Mouse (Mus musculus) WW6 (cell line): ENCODE data around the gene Mzf1.

Experiments used
- DNase-seq: peaks from one replicate; pipeline ENCODE4 v3.0.0-alpha.2; 2013; ENCODE audit warnings: low read depth, low spot score

Gene Mzf1

DNA sequence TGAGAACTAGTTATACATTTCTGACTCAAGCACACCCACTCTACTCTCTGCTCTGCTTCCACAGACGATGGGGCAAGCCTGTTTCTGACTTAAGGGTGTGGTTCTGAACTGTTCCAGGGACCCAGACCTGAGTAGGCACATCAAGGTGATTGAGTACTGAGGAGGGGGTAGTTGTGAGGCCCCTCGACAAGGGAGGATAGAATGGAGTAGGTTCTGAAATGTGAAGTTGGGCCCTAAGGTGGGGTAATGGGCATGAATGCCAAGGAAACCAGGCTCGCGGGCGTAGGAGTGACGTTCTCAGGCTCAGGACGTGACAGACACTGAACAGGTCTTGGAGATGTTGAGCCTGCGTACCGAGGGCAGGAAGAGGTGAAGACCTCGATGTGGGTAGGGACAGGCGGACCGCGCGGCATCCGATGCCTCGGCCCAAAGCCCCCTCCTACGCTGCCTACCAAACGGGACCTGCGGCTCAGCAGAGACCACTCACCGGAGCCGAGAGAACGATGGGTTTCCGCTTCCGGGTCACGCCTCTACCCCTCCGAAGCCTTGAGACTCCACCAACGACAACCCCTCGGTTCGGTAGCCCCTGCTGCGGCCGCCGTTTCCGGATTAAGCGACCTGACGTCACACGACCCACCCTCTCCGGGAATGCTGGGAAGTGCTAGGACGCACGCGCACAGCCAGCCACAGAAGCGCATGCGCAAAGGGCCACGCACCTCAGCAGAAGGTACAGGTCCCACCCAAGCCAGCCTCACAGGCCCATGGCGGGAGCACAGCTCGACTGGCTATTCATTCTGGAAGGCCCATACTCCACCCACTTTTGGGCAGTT is 20.2 kb downstream of the Mzf1 start, which contains the start of gene Chmp2a:
Chmp2a (minus strand) TSS at position 660 of the 830 bp plus-strand sequence.
- DNase-seq, result no peak

DNA sequence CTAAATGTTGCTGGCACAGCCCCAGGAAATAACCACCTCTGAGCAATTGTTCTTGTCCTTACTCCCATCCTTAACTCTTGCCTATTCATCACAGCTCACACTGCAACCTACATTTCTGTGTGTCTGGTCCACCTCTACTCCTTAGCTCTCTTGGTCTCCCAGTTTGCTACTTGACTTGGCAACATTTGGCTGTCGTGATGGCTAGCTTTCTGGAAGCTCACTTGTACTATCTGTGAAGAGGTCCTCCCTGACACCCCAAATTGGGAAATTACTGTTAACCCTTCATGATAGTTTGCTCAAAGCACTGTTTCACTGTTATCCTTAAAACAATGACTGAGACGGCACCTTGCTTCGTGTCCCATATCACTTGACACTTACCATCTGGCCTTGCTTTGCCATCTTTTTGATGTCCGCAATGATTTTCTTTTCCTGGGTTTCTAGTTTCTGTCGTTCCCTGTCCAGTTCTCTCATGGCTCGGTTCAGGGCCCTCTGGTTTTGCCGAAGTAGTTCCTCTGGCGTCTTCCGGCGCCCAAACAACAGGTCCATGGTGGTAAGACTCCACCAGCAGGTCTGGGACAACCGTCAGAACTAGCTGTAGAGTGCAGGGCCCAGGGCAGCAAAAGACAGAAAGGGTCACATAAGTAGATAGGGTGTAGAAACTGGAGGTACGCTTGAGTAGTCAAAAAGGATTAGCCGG is 21.0 kb downstream of the Mzf1 start:
- DNase-seq, result no peak

DNA sequence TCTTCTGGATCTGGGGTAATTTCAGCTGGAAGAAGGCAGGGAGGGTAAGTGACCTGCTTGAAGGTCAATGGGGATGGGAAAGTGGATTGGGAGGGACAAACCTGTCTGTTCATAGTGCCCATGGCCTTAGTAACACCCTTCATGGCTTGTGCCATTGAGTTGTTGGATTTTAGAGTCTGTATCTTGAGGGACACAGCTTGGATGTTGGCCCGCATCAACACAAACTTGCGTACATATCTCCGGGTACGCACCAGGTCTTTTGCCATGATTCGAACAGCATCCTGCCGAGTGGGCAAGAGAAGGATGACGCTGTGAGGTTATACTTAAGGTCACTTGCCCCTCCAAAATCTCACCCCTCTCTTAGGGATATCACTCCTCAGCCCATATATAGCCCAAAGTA is 22.0 kb downstream of the Mzf1 start:
- no peak for DNase-seq

DNA sequence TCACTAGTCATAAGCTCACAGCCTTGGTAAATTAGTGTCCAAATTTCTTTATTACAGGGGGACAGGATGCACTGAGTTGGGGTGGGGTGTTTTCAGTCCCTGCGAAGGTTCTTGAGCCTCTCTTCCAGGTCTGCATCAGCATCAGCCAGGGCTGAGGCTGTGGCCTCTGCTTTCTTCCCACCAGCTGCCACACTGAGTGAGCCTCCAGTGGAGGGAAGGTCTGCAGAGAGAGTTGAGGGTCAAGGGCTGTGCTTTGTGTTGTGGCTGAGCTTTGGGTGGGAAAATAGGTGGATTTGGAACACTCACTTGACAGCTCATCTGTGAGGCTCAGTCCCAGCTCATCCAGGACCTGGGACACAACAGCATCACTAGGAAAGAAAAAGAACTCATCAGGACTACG is 22.6 kb downstream of the Mzf1 start:
- no peak for DNase-seq

DNA sequence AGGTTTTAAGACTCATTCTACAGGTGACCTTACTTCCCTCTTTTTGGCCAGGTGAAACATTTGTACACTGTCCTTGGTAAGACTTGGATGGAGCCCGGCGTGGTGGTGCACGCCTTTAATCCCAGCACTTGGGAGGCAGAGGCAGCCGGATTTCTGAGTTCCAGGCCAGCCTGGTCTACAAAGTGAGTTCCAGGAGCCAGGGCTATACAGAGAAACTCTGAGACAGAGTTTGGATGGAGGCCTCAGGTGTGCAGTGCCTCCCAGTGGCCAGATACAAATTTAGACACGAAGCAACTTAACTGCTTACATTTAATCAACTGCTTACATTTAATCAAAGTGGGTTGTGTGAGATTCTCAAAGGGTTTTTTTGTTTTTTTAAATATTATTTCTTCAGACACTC is 23.5 kb downstream of the Mzf1 start:
- no peak for DNase-seq

DNA sequence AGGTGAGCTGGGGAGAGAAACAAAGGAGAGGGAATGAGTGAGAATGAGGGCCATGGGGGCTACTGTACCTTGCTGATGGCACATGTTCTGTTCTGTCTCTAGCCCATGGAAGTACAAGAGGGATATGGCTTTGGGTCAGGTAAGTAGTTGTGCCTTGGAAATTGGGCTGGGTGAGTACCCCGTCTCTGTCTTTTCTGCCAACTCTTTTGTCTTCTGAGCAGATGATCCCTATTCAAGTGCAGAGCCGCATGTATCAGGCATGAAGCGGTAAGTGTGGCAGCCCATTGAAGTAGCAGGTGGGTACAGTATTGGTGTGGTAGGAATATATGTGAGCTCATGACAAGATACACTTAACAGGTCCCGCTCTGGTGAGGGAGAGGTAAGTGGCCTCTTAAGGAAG is 25.6 kb downstream of the Mzf1 start:
- no peak for DNase-seq

DNA sequence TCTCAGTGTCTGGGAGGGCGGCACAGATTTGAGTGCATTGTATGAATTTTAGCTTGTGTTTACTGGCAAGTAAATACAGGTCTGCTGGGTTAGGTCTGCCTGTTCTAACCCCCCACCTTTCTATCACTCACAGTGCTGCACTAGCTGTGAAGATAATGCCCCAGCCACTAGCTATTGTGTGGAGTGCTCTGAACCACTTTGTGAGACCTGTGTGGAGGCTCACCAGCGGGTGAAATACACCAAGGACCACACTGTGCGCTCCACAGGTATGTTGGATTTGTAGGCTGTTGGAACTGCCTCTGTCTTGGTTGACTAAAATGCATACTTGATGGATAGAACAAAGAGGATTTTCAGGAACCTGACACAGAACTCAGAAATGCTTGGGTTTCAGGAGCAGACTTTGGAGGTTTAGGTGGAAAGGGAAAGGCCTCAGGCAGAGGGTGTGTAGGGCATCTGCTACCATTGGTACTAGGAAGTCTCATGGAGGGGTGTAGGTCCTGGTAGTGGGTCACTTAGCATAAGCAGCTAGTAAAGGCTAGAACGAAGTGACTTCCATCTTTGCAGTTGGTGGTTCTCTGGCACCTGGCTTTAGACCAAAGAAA is 29.0 kb downstream of the Mzf1 start:
- no peak for DNase-seq

DNA sequence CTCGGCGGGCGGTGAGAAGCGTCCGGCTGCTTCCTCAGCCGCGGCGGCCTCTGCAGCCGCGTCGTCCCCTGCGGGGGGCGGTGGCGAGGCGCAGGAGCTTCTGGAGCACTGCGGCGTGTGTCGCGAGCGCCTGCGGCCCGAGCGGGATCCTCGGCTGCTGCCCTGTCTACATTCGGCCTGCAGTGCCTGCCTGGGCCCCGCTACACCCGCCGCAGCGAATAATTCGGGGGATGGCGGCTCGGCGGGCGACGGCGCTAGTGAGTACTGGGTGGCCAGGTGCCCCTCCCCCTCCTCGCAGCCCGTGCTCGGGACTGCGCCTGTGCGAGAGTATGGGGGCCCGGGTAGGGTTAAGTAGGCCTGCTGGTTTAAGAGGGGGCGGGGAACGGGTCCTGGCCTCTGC is 29.8 kb downstream of the Mzf1 start:
- DNase-seq, result no peak

DNA sequence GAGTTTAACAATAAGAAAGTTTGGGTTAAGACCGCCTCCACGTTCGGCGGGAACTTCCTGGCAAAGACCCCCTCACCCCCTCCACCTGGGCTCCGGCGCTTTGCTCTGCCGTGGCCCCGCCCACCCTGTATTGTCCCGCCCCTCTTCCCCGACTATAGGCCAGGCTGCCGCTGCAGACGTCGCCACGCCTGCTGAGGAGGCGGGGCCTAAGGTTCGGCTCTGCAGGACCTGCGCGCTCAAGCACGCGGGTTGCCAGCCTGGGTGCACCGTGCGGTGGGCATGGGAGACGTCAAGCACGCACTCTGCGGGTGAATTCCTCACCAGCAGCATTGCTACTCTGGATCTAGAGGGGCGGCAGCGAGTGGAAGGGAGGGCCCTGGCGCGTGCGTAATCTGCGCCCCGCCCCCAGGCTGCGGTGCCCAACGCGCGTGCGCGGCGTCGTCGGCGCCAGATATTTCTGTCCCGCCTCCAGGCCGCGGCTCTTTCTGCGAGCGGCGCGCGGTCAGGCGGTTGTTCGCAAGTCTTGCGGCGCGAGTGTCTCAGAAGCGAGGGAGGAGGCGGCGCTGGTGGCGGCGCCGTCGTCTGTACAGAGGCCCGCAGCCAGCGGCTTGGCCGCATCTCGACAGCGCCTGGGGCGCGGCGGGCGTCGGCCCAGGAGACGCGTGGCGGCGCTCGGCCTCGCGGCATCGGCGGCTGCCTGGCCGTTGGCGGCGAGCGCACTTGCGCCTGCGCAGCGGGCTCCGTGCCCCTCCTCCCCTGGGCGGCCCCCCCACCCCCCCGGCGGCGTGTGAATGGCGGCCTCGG is 30.4 kb downstream of the Mzf1 start:
- peak; percentile 91 for DNase-seq

DNA sequence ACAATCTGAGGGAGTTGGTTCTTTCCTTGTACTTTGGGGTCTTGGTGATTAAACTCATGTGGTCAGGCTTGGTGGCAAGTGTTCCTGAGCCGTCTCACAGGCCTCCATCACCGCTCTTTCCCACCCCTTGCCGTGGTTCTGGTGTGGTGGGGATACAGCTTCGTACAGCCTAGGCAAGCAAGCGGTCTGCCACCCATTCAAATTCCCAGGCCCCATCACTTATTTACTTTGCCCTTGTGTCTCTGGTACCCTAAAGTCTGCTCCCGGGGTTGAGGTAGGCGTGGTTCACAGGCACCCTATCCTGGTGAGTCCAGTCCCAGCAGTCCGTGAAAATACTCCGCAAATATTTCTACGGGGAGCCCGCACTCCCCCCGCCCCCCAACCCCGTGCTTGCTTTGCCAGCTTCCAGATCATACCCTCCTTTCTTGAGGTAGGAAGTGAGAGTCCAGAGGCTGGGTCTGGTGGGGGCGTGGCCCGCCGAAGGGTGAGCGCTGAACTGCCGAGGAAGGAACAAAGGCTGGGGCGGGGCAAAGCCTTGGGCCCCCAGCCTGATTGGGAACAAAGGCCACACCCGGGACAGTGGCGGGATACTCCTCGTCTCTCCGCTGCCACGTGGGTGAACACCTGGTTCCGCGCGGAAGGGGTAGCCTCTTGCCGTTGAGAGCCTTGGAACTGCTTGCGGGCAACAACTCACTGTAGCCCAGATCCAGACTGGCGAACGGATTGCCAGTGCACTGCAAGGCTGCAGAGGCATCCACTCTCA is 31.6 kb downstream of the Mzf1 start:
- DNase-seq, result no peak

DNA sequence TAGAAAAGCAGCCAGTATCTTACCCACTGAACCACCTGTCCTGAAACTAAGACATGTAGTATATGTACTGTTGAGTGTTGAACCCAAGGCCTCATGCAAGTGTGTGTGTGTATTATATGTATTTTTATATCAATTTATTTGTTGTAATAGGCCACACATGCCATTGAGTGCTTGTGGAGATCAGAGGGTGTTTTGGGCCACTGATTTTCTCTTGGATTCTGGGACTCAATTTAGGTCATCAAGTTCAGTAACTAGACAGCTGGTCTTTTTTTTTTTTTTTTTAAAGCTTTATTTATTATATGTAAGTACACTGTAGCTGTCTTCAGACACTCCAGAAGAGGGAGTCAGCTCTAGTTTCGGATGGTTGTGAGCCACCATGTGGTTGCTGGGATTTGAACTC is 39.3 kb downstream of the Mzf1 start:
- no peak for DNase-seq

DNA sequence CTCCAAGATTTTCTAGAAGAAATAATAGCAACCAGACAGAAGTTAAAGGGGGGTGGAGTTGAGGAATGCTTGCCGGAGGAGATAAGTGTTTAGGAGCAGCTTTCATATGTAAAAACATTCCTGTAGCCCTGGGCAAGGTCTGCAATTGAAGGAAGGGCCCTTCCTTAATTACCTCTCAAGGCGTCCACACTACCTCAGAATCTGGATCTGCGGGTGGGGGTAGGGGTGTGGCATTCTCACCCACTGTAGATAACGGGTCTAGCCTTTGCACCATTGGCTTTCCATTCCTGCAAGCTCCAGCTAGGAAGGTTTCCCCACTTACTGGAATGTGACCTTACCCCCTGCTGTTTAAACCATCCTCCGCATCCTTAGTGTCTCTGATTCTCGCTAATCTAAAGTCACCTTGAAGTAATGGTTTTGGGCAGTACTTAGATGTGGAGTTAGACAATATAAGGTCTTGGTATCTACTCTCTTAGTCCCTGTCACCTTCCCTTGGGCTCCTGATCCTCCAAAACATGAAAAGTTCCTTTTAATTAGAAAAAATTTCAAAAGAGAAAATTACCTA is 40.2 kb downstream of the Mzf1 start:
- peak; percentile 93 for DNase-seq

DNA sequence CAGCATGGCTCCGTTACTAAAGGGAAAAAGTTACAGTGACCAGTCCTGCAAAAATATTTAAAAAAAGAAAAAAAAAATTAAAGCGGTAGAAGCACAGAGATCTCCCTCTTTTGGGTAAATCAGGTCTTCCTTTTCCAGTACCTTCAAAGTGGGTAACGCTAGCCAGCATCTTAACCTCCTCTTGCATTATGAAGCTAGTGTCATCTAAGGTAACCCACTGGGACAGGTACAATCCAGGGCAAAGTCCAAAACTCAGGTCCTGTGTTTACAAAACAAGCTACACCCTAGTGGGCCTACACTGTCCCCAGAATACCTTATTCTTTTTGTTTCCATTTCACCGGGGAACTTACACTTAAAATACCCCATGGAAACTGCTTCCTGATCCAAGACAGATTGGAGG is 40.9 kb downstream of the Mzf1 start:
- no peak for DNase-seq

DNA sequence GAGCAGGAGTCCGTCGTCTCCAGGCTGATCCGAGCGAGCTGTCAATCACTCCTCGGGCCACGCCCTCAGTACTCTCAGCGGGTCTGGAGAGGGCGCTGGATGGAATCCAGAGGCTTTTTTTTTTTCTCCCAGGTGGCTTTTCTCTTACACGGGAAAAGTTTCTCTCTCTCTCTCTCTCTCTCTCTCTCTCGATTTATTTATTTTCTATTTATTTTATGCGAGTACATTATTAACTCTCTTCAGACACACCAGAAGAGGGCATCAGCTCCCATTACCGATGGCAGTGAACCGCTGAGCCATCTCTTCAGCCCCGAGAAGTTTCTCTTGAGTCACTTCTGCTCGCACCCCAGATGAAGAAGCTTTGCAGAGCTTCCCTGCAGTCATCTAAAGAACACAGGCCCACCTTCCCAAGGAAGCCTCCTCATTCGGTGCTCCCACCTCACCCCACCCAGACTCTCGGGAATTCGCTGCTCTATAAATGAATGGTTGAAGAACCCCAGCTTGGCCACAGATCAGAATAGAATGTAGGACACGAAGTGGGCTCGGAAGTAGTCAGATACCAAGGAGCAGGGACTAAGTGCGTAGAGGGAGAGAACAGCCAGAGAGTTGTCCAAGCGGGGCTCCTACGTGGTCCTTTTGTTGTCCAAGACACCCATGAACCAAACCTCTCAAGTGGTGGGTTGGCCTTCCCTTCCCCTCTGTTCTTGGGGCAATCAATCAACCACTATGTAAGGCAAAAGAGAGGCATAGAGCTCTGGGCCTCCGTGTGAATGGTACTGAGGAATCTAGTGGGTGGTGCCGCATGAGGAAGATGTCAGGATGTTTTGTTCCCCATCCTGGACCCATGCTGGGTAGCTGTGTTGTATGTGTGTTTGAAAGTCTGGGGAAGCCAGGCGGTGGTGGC is 44.3 kb downstream of the Mzf1 start, which contains the start of gene Zbtb45:
Zbtb45 (minus strand) TSS at position 30 of the 904 bp plus-strand sequence.
- no peak for DNase-seq

DNA sequence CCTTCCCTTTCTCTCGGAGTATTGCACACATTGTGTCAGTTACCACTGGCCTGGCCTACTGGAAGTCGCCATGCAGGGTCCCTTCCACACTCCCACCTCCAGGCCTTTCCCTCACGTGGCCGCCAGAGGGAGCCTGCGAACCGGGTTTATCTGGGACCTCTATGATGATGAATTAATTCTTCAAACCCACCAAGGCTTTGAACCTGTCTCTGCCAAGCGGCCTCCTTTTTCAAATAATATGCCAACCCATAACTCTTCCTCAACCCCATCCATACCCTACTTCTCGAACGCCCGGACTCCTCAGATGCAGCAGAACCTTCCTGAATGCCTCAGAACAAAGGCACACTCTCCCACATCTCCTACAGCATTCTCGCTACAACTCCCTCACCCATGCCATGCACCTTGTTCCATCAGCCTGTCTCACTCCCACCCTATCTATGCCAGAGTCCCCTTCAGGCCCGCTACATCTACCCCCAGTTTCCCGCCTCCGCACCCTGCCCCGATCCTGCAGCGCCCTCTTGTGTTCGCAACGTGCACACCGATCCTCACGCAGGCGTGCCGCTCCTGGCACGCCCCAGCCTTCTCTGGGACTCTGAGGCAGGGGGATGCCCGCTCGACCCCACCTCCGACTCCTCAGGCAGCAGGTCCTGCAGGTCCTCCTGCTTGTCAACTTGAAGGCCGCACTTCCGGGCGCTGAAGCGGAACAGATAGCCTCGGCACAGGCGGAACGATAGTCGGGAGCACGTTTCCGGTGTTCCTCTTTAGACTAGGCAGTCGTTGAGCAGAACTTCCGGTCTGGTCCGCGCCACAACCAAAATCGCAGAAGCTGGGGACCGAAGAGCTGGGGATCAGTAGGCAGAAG is 45.2 kb downstream of the Mzf1 start:
- DNase-seq, result peak; percentile 94

DNA sequence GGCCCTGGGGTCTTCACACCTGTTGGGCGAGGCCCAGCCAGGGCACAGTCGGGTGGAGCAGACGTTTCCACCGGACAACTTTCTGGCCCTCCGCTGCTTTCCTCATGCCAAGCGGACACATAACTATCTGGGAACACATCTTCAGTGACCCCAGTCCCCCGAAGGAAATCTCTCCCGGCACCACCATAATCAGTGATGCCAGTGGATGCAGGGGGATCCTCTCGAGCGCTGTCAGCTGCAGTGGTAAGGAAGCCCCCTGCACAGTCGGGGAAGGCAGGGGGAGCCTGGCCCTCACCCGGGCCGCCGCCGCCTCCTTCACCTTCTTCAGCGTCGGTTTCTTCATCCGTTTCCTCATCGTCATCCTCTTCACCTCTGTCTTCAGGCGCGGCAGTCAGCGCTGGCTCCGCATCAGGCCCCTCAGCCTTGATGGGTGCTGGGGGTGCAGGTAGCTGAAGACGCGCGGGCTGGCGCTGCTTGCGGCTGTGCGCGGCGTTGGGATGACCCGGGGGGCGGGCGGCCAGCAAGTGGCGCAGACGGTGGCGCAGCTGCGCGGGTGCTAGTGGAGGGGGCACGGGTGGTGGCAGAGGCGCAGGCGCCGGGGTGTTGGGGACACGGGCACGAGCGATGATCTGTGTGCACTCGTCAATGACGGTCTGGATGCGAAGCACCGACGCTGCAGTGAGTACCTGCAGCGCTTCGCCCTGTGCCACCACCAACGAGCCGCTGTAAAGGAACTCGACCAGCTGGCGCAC is 47.0 kb downstream of the Mzf1 start:
- no peak for DNase-seq

DNA sequence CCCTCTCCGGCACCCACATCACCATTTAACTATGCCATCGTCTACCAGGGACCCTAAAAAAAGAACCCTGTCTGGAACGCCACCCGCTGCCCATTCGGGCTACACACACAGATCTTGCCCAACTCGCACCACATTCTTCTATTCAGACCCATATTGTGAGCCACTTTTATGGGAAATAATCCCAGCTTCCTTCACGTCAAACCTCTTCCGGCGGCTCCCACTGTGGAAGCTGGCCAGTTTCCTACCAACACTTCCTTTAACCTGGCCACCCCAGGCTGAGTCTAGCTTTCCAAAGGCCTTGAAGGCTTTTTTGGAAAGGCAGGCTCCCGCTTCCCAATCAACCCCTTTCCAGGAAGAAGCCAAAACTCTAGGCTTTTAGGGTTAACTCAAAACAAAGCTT is 48.0 kb downstream of the Mzf1 start:
- no peak for DNase-seq

DNA sequence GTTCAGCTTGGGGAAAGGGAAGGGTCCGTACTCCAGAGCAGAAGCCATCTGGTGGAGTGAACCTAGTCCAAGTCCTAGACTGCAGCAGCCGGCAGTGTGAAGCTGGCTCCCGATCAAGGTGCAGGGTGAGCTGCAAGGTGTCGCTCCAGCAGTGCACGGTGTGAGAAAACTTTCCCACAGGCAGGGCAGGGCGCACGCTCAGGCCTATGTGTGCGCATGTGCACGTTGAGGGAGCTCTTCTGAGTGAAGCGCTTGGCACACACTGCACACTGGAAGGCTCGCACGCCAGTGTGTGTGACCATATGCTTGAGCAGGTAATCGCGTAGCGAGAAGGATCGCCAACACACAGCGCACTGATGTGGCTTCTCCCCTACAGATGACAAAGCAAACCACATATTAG is 48.6 kb downstream of the Mzf1 start:
- DNase-seq, result no peak
